Mouse (Mus musculus) MEL (cell line): ENCODE measurements around the gene Cfap77. TPM values are rescaled to one million over a fixed set of nuclear protein-coding genes. Genes with fewer than 3 reads are reported as not detected.
A peak's percentile ranks its signal among the peaks of the same experiment; 100 is the strongest.

Source experiments
- DNase-seq: peaks from one replicate; pipeline ENCODE4 v3.0.0; 2011; ENCODE audit warnings: low read depth, low spot score
- H3K27ac ChIP-seq: 2 replicates; pipeline ENCODE4 v1.5.1; 2012; ENCODE audit warnings: low read depth, mild to moderate bottlenecking, control low read depth, low read length, moderate library complexity; ENCODE audit not compliant: control insufficient read depth
- H3K27me3 ChIP-seq, 2 experiments: fragments of 150-350 bp in 1 of 2; sonication (generic) in 1 of 2; 2 replicates each; pipeline ENCODE4 v1.6.1; 2012; ENCODE audit warnings: low read length in 2 of 2, mild to moderate bottlenecking in 2 of 2, improper control_type of control experiment in 1 of 2, moderate library complexity in 1 of 2; ENCODE audit not compliant: insufficient read depth in 2 of 2, control insufficient read depth in 1 of 2
- H3K36me3 ChIP-seq, 2 experiments: 2 replicates each; pipeline ENCODE4 v1.6.1; 2012 to 2014; ENCODE audit warnings: low read length in 2 of 2, improper control_type of control experiment in 1 of 2, inconsistent platforms in 1 of 2, mild to moderate bottlenecking in 1 of 2; ENCODE audit not compliant: insufficient read depth in 2 of 2, control insufficient read depth in 1 of 2
- H3K4me1 ChIP-seq, 2 experiments: fragments of 150-350 bp in 1 of 2; sonication (generic) in 1 of 2; 2 replicates each; pipeline ENCODE4 v1.6.1; 2012; ENCODE audit warnings: low read length in 2 of 2, improper control_type of control experiment in 1 of 2, mild to moderate bottlenecking in 1 of 2; ENCODE audit not compliant: insufficient read depth in 2 of 2, control insufficient read depth in 1 of 2
- H3K4me3 ChIP-seq, 2 experiments: fragments of 150-350 bp in 1 of 2; sonication (generic) in 1 of 2; 2 replicates each; pipeline ENCODE4 v1.5.1; 2012; ENCODE audit warnings: low read depth in 2 of 2, low read length in 2 of 2, mild to moderate bottlenecking in 2 of 2, moderate library complexity in 2 of 2, control low read depth in 1 of 2, improper control_type of control experiment in 1 of 2; ENCODE audit not compliant: control insufficient read depth in 1 of 2, insufficient read depth in 1 of 2
- H3K79me2 ChIP-seq: 2 replicates; pipeline ENCODE4 v1.6.1; 2012; ENCODE audit warnings: mild to moderate bottlenecking, low read length, moderate library complexity; ENCODE audit not compliant: control insufficient read depth, poor library complexity, insufficient read depth
- H3K9ac ChIP-seq: 2 replicates; pipeline ENCODE4 v1.6.1; 2012; ENCODE audit warnings: low read depth, mild to moderate bottlenecking, control low read depth, low read length, moderate library complexity; ENCODE audit not compliant: control insufficient read depth, poor library complexity, severe bottlenecking
- H3K9me3 ChIP-seq: fragments of 150-350 bp; sonication (generic); replicated peaks from 2 replicates; pipeline ENCODE4 v1.6.1; 2012; ENCODE audit warnings: mild to moderate bottlenecking, low read length, improper control_type of control experiment, moderate library complexity; ENCODE audit not compliant: insufficient read depth
- BHLHE40 ChIP-seq: IDR thresholded peaks from 2 replicates; pipeline ENCODE4 v1.6.1; 2012; ENCODE audit warnings: low read depth, mild to moderate bottlenecking, inconsistent platforms, low read length, improper control_type of control experiment, borderline replicate concordance
- CHD1 ChIP-seq: IDR thresholded peaks from 2 replicates; pipeline ENCODE4 v1.6.1; 2012; ENCODE audit warnings: low read depth, mild to moderate bottlenecking, inconsistent platforms, low read length, improper control_type of control experiment
- CTCF ChIP-seq, 3 experiments: IDR thresholded peaks in 2 of 3; conservative IDR thresholded peaks in 1 of 3; 2 replicates each; pipeline ENCODE4 v1.5.1; 2011 to 2012; ENCODE audit warnings: low read length in 3 of 3, low read depth in 2 of 3, mild to moderate bottlenecking in 2 of 3, improper control_type of control experiment in 1 of 3, inconsistent platforms in 1 of 3, mixed read lengths in 1 of 3, moderate library complexity in 1 of 3; ENCODE audit not compliant: control insufficient read depth in 1 of 3, insufficient read depth in 1 of 3, poor library complexity in 1 of 3, severe bottlenecking in 1 of 3
- ELF1 ChIP-seq: IDR thresholded peaks from 2 replicates; pipeline ENCODE4 v1.6.1; 2014; ENCODE audit warnings: low read depth, mild to moderate bottlenecking, inconsistent platforms, low read length, improper control_type of control experiment, moderate library complexity
- ETS1 ChIP-seq: IDR thresholded peaks from 2 replicates; pipeline ENCODE4 v1.6.1; 2012; ENCODE audit warnings: low read depth, mild to moderate bottlenecking, inconsistent platforms, low read length, improper control_type of control experiment, moderate library complexity
- GABPA ChIP-seq: IDR thresholded peaks from 2 replicates; pipeline ENCODE4 v1.6.1; 2012; ENCODE audit warnings: low read depth, mild to moderate bottlenecking, inconsistent platforms, low read length, improper control_type of control experiment, moderate library complexity
- GATA1 ChIP-seq: IDR thresholded peaks from 2 replicates; pipeline ENCODE4 v1.6.1; 2011; ENCODE audit warnings: low read depth, low read length, improper control_type of control experiment
- MAFK ChIP-seq: IDR thresholded peaks from 2 replicates; pipeline ENCODE4 v1.6.1; 2011; ENCODE audit warnings: low read depth, mild to moderate bottlenecking, low read length, improper control_type of control experiment, borderline replicate concordance
- MAZ ChIP-seq: IDR thresholded peaks from 2 replicates; pipeline ENCODE4 v1.6.1; 2012; ENCODE audit warnings: low read depth, mild to moderate bottlenecking, inconsistent platforms, low read length, improper control_type of control experiment
- MXI1 ChIP-seq: IDR thresholded peaks from 2 replicates; pipeline ENCODE4 v1.6.1; 2011; ENCODE audit warnings: mild to moderate bottlenecking, low read depth, low read length, improper control_type of control experiment
- NELFE ChIP-seq: IDR thresholded peaks from 2 replicates; pipeline ENCODE4 v1.6.1; 2011; ENCODE audit warnings: low read depth, low read length, improper control_type of control experiment
- NRF1 ChIP-seq: IDR thresholded peaks from 2 replicates; pipeline ENCODE4 v1.6.1; 2014; ENCODE audit warnings: low read depth, mild to moderate bottlenecking, inconsistent platforms, low read length, improper control_type of control experiment, moderate library complexity; ENCODE audit not compliant: poor library complexity, insufficient read depth, severe bottlenecking
- RAD21 ChIP-seq: IDR thresholded peaks from 2 replicates; pipeline ENCODE4 v1.6.1; 2011; ENCODE audit warnings: mild to moderate bottlenecking, low read depth, low read length, improper control_type of control experiment
- TBP ChIP-seq: IDR thresholded peaks from 2 replicates; pipeline ENCODE4 v1.8.0; 2011; ENCODE audit warnings: low read depth, low read length, improper control_type of control experiment
- ZC3H11A ChIP-seq: IDR thresholded peaks from 2 replicates; pipeline ENCODE4 v1.6.1; 2012; ENCODE audit warnings: low read depth, mild to moderate bottlenecking, inconsistent platforms, low read length, improper control_type of control experiment
- ZMIZ1 ChIP-seq: IDR thresholded peaks from 2 replicates; pipeline ENCODE4 v1.6.1; 2012; ENCODE audit warnings: low read depth, mild to moderate bottlenecking, inconsistent platforms, low read length, improper control_type of control experiment, moderate library complexity
- polyA plus RNA-seq, 2 experiments: library from polyadenylated mRNA; stranded (reverse) in 1 of 2; unstranded in 1 of 2; fragments of >175 nt in 1 of 2; fragments of >200 nt in 1 of 2; gene quantifications; 2 replicates each; pipeline versions ENCODE4 v1.2.1 to v1.2.4; 2012; ENCODE audit warnings: low replicate concordance in 2 of 2, low read depth in 1 of 2; ENCODE audit not compliant: insufficient read length in 2 of 2, insufficient read depth in 1 of 2, missing spikeins in 1 of 2
- total RNA-seq: library from RNA; depleted of rRNA; stranded (reverse); fragments of 300-350 nt; gene quantifications from 2 replicates; pipeline ENCODE4 v1.2.3, GENCODE M21; 2012

Gene Cfap77
- total and polyA plus RNA-seq, 3 experiments = 1.1 to 2.4 TPM; not detected in 1

DNA sequence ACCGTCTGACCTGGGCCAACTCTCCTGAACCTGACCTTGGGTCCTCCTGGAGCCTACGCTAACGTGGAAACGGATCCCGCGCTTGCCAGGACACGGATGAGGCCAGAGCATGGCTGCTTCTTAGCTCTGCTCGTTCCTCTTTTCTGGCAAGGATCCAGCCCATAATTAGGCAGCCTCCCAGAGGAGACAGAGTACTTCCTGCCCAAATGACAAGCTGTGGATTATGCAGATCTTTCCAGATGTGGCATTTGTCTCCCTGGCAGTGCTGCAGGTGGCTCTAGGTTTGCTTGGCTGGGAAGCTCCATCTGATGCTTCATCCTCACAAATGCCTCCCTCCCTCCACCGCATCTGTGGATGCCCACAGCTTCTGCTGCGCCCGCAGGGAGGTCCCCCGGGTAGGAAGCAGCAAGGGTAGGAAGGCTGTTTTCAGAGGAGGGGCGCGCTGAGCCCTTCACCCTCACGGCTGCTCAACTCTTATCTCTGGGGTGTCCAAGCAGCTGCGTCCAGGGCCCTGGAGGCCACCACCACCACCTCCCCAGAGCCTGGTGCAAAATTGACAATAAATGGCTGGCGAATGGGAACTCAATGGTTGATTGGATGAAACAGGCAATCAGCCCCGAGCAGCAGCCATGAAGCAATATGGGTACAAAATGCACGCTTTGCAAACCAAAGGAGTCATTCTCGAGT lies 24.7 kb downstream of the Cfap77 start:
- no peaks in the 10 kb centered on the region for H3K79me2 ChIP-seq
- H3K27ac ChIP-seq = no peak overlapping the region
- H3K4me3 ChIP-seq = no peak overlapping the region
- no peak for TF ChIP-seq GATA1
- no peak for TF ChIP-seq CTCF (IDR thresholded peaks at IDR 0.05 in 2 of 3, conservative IDR thresholded peaks at IDR 0.05 in 1 of 3; ENCODE audit: control insufficient read depth in 1 of 3, insufficient read depth in 1 of 3, low read depth in 2 of 3, low read length in 3 of 3, poor library complexity in 1 of 3, severe bottlenecking in 1 of 3)
- TF ChIP-seq ZMIZ1 = no peak
- 0 out of 4 replicates have a peak, but pooled peaks cover 0 to 2% of the 10 kb centered on the region in 2 experiments for H3K4me1 ChIP-seq
- H3K9me3 ChIP-seq = no peaks in the 10 kb centered on the region
- peak; percentile 24 for DNase-seq
- no peaks in the 10 kb centered on the region for H3K27me3 ChIP-seq
- H3K9ac ChIP-seq = no peak overlapping the region
- no peaks in the 10 kb centered on the region for H3K36me3 ChIP-seq

GRCm38 (mm10) chr2:29025284-29025683 lies 29.6 kb downstream of the Cfap77 start:
- no peaks in the 10 kb centered on the region; a peak in 1 of 4 replicates for H3K27me3 ChIP-seq
- no peaks in the 10 kb centered on the region for H3K36me3 ChIP-seq
- peak; percentile 6 for DNase-seq
- no peak overlapping the region for H3K9ac ChIP-seq
- H3K9me3 ChIP-seq = no peaks in the 10 kb centered on the region
- no peaks in the 10 kb centered on the region for H3K79me2 ChIP-seq
- H3K27ac ChIP-seq = no peak overlapping the region
- no peak overlapping the region for H3K4me3 ChIP-seq
- 0 out of 4 replicates have a peak, but pooled peaks cover 0 to 2% of the 10 kb centered on the region in 2 experiments for H3K4me1 ChIP-seq
- TF ChIP-seq TBP = no peak
- no peak for TF ChIP-seq ZC3H11A
- no peak for TF ChIP-seq MAZ
- TF ChIP-seq MXI1 = no peak
- no peak for TF ChIP-seq MAFK
- no peak for TF ChIP-seq NRF1
- TF ChIP-seq GABPA = no peak
- TF ChIP-seq ELF1 = no peak
- TF ChIP-seq ETS1 = no peak
- no peak for TF ChIP-seq RAD21
- no peak for TF ChIP-seq NELFE
- no peak for TF ChIP-seq BHLHE40
- no peak for TF ChIP-seq ZMIZ1
- no peak for TF ChIP-seq CHD1
